Mouse (Mus musculus) cerebellum, adult 9-10 months (tissue): ENCODE measurements at regions not wholly inside any gene's neighbourhood (a gene's known extent, or its start where the extent isn't known, plus 50 kb on each side); places are given as distances from the start of the nearest gene placed in this dataset.

Experiments
- DNase-seq: peaks from one replicate; pipeline ENCODE4 v3.0.0; 2022

GRCm38 (mm10) chr1:177568056-177568816 is 126.1 kb downstream of the Zbtb18 start:
- no peak for DNase-seq

- DNase-seq = no peak
Observed at GRCm38 (mm10) chr1:177569572-177569971, 127.4 kb downstream of the Zbtb18 start.

GRCm38 (mm10) chr1:177573017-177573725 is 131.0 kb downstream of the Zbtb18 start:
- peak; percentile 95 for DNase-seq

GRCm38 (mm10) chr1:177573781-177574180 is 131.6 kb downstream of the Zbtb18 start:
- no peak for DNase-seq

- no peak for DNase-seq
Observed at GRCm38 (mm10) chr1:177574312-177574711, 132.2 kb downstream of the Zbtb18 start.

GRCm38 (mm10) chr1:177584302-177584886 is 142.2 kb downstream of the Zbtb18 start:
- no peak for DNase-seq

- no peak for DNase-seq
Observed at GRCm38 (mm10) chr1:177585320-177585719, 143.2 kb downstream of the Zbtb18 start.

GRCm38 (mm10) chr1:177589034-177589433 is 140.6 kb upstream of the 1700016C15Rik start:
- peak; percentile 92 for DNase-seq

GRCm38 (mm10) chr1:177589656-177590055 is 140.0 kb upstream of the 1700016C15Rik start:
- DNase-seq = no peak

GRCm38 (mm10) chr1:177591742-177592141 is 137.9 kb upstream of the 1700016C15Rik start:
- DNase-seq = no peak

- DNase-seq = peak; percentile 97
Observed at GRCm38 (mm10) chr1:177592337-177592736, 137.3 kb upstream of the 1700016C15Rik start.

- no peak for DNase-seq
Observed at GRCm38 (mm10) chr1:177594341-177594740, 135.3 kb upstream of the 1700016C15Rik start.

- peak; percentile 61 for DNase-seq
Observed at GRCm38 (mm10) chr1:177595326-177595914, 134.2 kb upstream of the 1700016C15Rik start.

- DNase-seq = no peak
Observed at GRCm38 (mm10) chr1:177597036-177597435, 132.6 kb upstream of the 1700016C15Rik start.

GRCm38 (mm10) chr1:177605353-177605969 is 124.2 kb upstream of the 1700016C15Rik start:
- DNase-seq = no peak

GRCm38 (mm10) chr1:177607565-177607964 is 122.0 kb upstream of the 1700016C15Rik start:
- peak; percentile 60 for DNase-seq

GRCm38 (mm10) chr1:177608551-177609020 is 121.0 kb upstream of the 1700016C15Rik start:
- DNase-seq = peak; percentile 99

GRCm38 (mm10) chr1:177609226-177609625 is 120.4 kb upstream of the 1700016C15Rik start:
- DNase-seq = no peak

- DNase-seq = no peak
Observed at GRCm38 (mm10) chr1:177609683-177610082, 119.9 kb upstream of the 1700016C15Rik start.

GRCm38 (mm10) chr1:177610156-177610555 is 119.5 kb upstream of the 1700016C15Rik start:
- peak; percentile 73 for DNase-seq

GRCm38 (mm10) chr1:177612546-177612945 is 117.1 kb upstream of the 1700016C15Rik start:
- no peak for DNase-seq

GRCm38 (mm10) chr1:177615609-177616008 is 114.0 kb upstream of the 1700016C15Rik start:
- no peak for DNase-seq
